Mouse (Mus musculus) kidney, postnatal 0 days (tissue): ENCODE measurements around the gene Mob3a. TPM values are rescaled to one million over a fixed set of nuclear protein-coding genes. Genes with fewer than 3 reads are reported as not detected.

Experiments
- ATAC-seq: fragments of 200-750 bp; cut with Nextera tagmentation; replicated peaks from 2 replicates; pipeline ENCODE4 v1.8.0; 2017; ENCODE audit warnings: low read depth, moderate number of reproducible peaks, moderate TSS enrichment, moderate library complexity; ENCODE audit not compliant: low FRiP score
- DNase-seq: peaks from one replicate; pipeline ENCODE4 v3.0.0-alpha.2; 2016; ENCODE audit warnings: low spot score
- H3K27ac ChIP-seq: fragments of 300-500 bp; sonication (generic); 2 replicates; pipeline ENCODE4 v1.5.1; 2014; ENCODE audit warnings: mild to moderate bottlenecking
- H3K27me3 ChIP-seq: fragments of 300-500 bp; sonication (generic); 2 replicates; pipeline ENCODE4 v1.6.1; 2014; ENCODE audit warnings: low read length, mixed read lengths; ENCODE audit not compliant: insufficient read depth
- H3K36me3 ChIP-seq: fragments of 300-500 bp; sonication (generic); 2 replicates; pipeline ENCODE4 v1.6.1; 2014; ENCODE audit warnings: low read length, mixed read lengths; ENCODE audit not compliant: insufficient read depth
- H3K4me1 ChIP-seq: fragments of 300-500 bp; sonication (generic); replicated peaks from 2 replicates; pipeline ENCODE4 v1.6.1; 2014; ENCODE audit warnings: antibody characterized with exemption, low read length, mixed read lengths; ENCODE audit not compliant: insufficient read depth
- H3K4me2 ChIP-seq: fragments of 300-500 bp; sonication (generic); 2 replicates; pipeline ENCODE4 v1.6.1; 2014; ENCODE audit warnings: mild to moderate bottlenecking, low read length, moderate library complexity, mixed read lengths
- H3K4me3 ChIP-seq: fragments of 300-500 bp; sonication (generic); replicated peaks from 2 replicates; pipeline ENCODE4 v1.5.1; 2014; ENCODE audit warnings: low read depth, low read length
- H3K9ac ChIP-seq: fragments of 300-500 bp; sonication (generic); 2 replicates; pipeline ENCODE4 v1.6.1; 2014; ENCODE audit warnings: low read depth, low read length
- H3K9me3 ChIP-seq: fragments of 300-500 bp; sonication (generic); replicated peaks from 2 replicates; pipeline ENCODE4 v1.6.1; 2016; ENCODE audit warnings: low read length, inconsistent platforms, mixed read lengths
- CTCF ChIP-seq: IDR thresholded peaks from 2 replicates; pipeline ENCODE4 v1.5.1; 2016; ENCODE audit warnings: antibody characterized with exemption, low read depth, mild to moderate bottlenecking, moderate library complexity
- WGBS: fragments of 180-500 bp; shearing (Covaris S2); extraction: QIAGEN DNeasy Blood & Tissue Kit; methylation state at CpG from one replicate; pipeline ENCODE4 v1.1.7; 2014; 5-methylcytosine and 5-hydroxymethylcytosine counted together
- polyA plus RNA-seq: library from polyadenylated mRNA; unstranded; fragments of >200 nt; fragmentation: Nextera tagmentation; extraction: Ambion mirVana; gene quantifications from 2 replicates; pipeline ENCODE4 v1.2.1, GENCODE M21; 2015

Gene Mob3a
- polyA plus RNA-seq, 1 experiment from 2014 or later, result 22.3 TPM

DNA sequence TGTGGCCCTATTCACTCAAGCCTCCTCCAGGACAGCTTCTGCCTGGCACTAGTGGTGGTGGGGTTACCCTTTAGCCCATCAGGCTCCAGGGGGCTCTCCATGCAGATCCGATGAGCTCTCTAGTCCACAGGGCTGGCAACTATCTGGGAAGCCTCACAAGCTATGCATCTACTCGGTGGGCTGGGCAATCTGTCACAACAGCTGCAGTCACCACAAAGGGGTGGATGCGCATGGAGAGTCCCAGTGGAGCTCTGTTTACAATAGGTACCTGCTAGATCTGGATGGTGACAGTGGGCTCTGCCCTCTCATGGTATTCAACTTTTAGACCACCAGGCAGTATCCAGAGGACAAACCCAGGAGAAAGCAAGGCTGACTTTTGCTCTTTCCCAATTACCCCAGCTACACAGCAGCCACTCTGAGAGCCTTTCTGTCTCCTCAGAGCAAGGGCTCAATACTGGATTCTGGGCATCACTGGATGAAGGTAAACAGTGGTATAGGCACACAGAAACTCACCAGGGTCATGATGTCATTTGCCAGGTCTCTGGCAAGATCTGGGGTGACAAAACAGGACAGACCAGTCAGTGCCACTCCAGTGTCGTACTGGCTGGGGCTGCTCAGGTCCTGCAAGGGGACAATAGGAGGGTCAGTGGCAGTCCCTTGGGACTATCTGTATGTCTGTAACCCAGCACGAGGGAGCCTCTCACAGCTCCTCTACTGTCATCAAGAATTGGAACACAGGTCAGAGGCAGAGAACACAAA lies 25.8 kb upstream of the Mob3a start:
- Histone ChIP-seq H3K27ac (no peak overlapping the region), H3K9me3 (no peaks in the 10 kb centered on the region), H3K4me3 (no peak overlapping the region), H3K4me1 (no peaks in the 10 kb centered on the region), H3K9ac (no peak overlapping the region), H3K4me2 (no peak overlapping the region), H3K27me3 (no peaks in the 10 kb centered on the region), H3K36me3 (peaks cover 77% of the 10 kb centered on the region)
- ATAC-seq (no peak), DNase-seq (no peak)
- WGBS, result 83% methylated on average over 5 of the region's 5 CpGs
- no peak for TF ChIP-seq CTCF

DNA sequence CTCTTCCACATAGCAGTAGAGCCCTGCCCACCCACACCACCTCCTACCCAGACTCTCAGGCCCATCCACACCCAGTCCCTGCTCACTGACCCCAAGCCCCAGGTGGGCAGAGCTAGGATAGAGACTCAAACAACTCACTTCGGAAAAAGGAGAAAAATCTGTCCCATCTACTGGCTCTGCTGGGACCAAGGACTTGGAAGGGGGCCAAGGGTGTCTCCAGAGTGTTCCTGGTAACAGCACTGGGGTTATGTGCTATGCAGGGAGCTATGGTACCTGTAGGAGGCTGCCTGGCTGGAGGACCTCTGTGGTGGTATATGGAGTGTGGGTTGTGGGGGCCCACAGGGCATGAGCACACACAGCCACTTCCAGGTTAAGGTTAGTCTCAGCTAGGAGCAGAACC lies 15.5 kb upstream of the Mob3a start:
- Histone ChIP-seq H3K4me3 (no peak overlapping the region), H3K36me3 (peaks cover 91% of the 10 kb centered on the region), H3K4me2 (no peak overlapping the region), H3K27ac (no peak overlapping the region), H3K9me3 (no peaks in the 10 kb centered on the region), H3K27me3 (no peaks in the 10 kb centered on the region), H3K9ac (no peak overlapping the region), H3K4me1 (no peaks in the 10 kb centered on the region)
- no peak for TF ChIP-seq CTCF
- DNase-seq (no peak), ATAC-seq (no peak)
- WGBS, result 88% methylated on average over 1 of the region's 1 CpGs

DNA sequence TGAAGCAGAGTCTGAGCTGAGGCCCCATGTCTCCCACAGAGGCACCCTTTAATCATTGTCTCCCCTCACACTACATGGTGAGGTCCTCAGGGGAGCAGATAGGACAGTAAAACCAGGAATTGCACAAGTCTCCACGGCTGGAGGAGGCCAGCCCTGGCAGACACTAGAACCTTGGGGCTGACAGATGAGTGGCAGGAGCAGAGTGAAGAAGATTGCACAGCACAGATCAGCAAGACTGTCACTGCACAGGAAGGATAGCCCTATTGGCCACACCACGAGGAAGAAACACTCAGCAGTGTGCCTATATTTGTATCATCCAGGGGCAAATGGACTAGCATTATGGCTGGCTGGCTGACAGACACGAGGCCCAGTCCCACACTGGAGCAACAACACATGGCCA lies 9.1 kb upstream of the Mob3a start:
- no peak overlapping the region for H3K27ac ChIP-seq
- DNase-seq (no peak), ATAC-seq (no peak)
- TF ChIP-seq CTCF, result no peak
- H3K27me3 ChIP-seq, result no peaks in the 10 kb centered on the region
- no peak overlapping the region for H3K9ac ChIP-seq
- H3K9me3 ChIP-seq, result no peaks in the 10 kb centered on the region
- H3K4me3 ChIP-seq, result no peak overlapping the region
- H3K4me2 ChIP-seq, result no peak overlapping the region
- peaks cover 91% of the 10 kb centered on the region for H3K36me3 ChIP-seq
- 84% methylated on average over 3 of the region's 3 CpGs for WGBS
- H3K4me1 ChIP-seq, result no peaks in the 10 kb centered on the region

DNA sequence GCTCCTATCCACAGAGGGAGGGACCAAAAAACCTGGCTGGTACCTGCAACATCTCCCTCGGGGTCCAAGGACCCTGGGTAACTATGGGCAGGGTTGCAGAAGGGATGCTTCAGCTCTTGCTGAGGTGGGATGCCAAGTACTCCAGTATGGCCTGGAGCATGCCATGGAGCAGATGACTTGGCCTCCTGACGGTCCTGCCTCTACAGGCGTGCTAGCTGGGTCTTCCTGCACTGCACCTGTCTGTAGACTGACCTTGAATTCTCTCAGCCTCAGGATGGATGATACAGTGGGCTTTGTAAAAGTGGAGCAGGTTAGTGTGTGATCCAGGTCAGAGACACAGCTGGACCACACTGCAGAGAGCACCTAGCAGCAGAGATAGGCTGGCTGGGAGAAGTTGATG lies 3.7 kb upstream of the Mob3a start:
- H3K36me3 ChIP-seq, result peaks cover 40% of the 10 kb centered on the region
- no peak overlapping the region for H3K4me3 ChIP-seq
- no peak overlapping the region for H3K9ac ChIP-seq
- H3K4me1 ChIP-seq, result peaks cover 17% of the 10 kb centered on the region
- no peak overlapping the region for H3K4me2 ChIP-seq
- no peak for TF ChIP-seq CTCF
- no peaks in the 10 kb centered on the region for H3K9me3 ChIP-seq
- H3K27me3 ChIP-seq, result no peaks in the 10 kb centered on the region
- H3K27ac ChIP-seq, result no peak overlapping the region
- DNase-seq (no peak), ATAC-seq (no peak)
- 84% methylated on average over 3 of the region's 3 CpGs for WGBS

DNA sequence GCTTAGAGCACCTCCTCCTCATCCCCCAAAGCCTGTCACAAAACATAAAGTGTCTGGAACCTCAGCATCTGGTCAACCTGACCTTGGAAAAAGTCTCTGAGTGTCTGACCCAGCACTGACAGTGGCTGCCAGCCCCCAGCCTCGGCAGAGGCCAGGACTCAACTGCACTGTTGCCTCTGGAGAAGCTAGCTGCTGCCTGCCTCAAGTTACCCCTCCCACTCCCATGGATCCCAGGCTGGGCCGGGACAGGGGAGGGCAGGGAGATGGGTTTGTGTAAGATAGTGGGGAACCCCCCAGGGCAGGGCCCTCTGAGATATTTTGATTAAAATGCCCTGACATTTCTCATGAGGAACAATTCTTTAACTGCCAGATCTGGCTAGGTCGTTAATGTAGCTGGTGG lies 3.3 kb upstream of the Mob3a start:
- WGBS, result 53% methylated on average over 3 of the region's 3 CpGs
- no peak overlapping the region for H3K27ac ChIP-seq
- no peak for TF ChIP-seq CTCF
- H3K27me3 ChIP-seq, result no peaks in the 10 kb centered on the region
- no peak overlapping the region for H3K9ac ChIP-seq
- DNase-seq (no peak), ATAC-seq (no peak)
- H3K4me2 ChIP-seq, result no peak overlapping the region
- H3K4me1 ChIP-seq, result peaks cover 20% of the 10 kb centered on the region
- no peaks in the 10 kb centered on the region for H3K9me3 ChIP-seq
- no peak overlapping the region for H3K4me3 ChIP-seq
- H3K36me3 ChIP-seq, result peaks cover 35% of the 10 kb centered on the region

DNA sequence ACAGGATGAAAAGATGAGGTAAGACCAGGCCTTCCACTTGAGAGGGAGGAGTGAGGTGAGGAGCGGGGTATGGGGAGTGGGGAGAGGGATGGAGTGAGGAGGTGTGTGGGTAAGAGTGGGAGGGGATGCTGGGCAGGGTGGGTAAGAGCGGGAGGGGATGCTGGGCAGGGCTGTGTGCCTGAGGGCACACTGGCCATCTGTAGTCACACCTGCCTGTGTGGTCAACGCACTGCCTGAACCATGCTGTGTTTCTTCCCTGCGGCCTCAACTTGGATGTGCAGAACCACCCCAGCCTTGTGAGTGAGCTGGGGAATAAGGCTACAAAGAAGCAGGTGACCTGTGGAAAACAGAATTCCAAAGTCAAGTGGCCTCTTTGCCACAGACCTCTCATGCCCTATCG lies 2.6 kb upstream of the Mob3a start:
- no peak for TF ChIP-seq CTCF

DNA sequence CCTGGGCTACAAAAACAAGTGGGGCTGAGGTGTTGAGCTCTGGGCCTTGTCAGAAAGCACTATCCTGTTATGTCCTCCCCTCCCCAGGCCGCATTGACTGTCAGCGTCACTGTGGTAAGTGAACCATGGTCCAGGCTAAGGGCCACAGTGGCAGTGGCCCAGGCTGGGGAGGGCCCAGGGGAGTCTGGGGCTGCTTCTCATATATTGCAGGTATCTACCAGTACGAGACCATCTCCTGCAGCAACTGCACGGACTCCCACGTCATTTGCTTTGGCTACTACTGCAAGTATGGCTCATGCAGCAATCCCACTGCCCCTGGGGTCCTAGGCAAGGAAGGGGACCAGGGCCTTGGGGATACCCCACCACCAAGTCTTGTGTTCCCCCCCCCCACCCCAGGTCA lies 1.9 kb upstream of the Mob3a start:
- Histone ChIP-seq H3K9ac (peak overlapping the region; percentile 59; the same call in 1 of the 2 replicates), H3K9me3 (no peaks in the 10 kb centered on the region)
- no peak for DNase-seq

More for the DNA sequence above, 2.6 kb upstream of the Mob3a start:
- H3K36me3 ChIP-seq, result peaks cover 29% of the 10 kb centered on the region
- ATAC-seq, result no peak
- no peaks in the 10 kb centered on the region for H3K9me3 ChIP-seq
- no peak for DNase-seq
- no peak overlapping the region for H3K27ac ChIP-seq
- no peak overlapping the region for H3K9ac ChIP-seq
- H3K27me3 ChIP-seq, result no peaks in the 10 kb centered on the region
- H3K4me3 ChIP-seq, result no peak overlapping the region
- H3K4me1 ChIP-seq, result peaks cover 24% of the 10 kb centered on the region
- H3K4me2 ChIP-seq, result no peak overlapping the region
- WGBS, result 84% methylated on average over 5 of the region's 5 CpGs

More for the DNA sequence above, 1.9 kb upstream of the Mob3a start:
- no peaks in the 10 kb centered on the region for H3K27me3 ChIP-seq
- H3K36me3 ChIP-seq, result peaks cover 23% of the 10 kb centered on the region
- no peak overlapping the region for H3K27ac ChIP-seq
- no peak for ATAC-seq
- H3K4me3 ChIP-seq, result peak overlapping the region; percentile 57
- H3K4me1 ChIP-seq, result peaks cover 24% of the 10 kb centered on the region
- WGBS, result 81% methylated on average over 5 of the region's 5 CpGs
- peak overlapping the region; percentile 78 for H3K4me2 ChIP-seq
- TF ChIP-seq CTCF, result no peak
